Mouse (Mus musculus) liver, postnatal 0 days (tissue): ENCODE measurements around the gene Ehmt2. TPM values are rescaled to one million over a fixed set of nuclear protein-coding genes. Genes with fewer than 3 reads are reported as not detected.

Experiments
- ATAC-seq: fragments of 200-750 bp; cut with Nextera tagmentation; 2 replicates; pipeline ENCODE4 v1.8.0; 2017; ENCODE audit warnings: mild to moderate bottlenecking, moderate library complexity
- DNase-seq: peaks from one replicate; pipeline ENCODE4 v3.0.0-alpha.2; 2016
- H3K27ac ChIP-seq: fragments of 300-500 bp; sonication (generic); 2 replicates; pipeline ENCODE4 v1.5.1; 2014; ENCODE audit warnings: antibody characterized with exemption, moderate library complexity, mild to moderate bottlenecking, low read depth
- H3K27me3 ChIP-seq: fragments of 300-500 bp; sonication (generic); 2 replicates; pipeline ENCODE4 v1.6.1; 2014; ENCODE audit warnings: low read length, control low read depth, mixed read lengths; ENCODE audit not compliant: insufficient read depth
- H3K36me3 ChIP-seq: fragments of 300-500 bp; sonication (generic); replicated peaks from 2 replicates; pipeline ENCODE4 v1.6.1; 2014; ENCODE audit warnings: mild to moderate bottlenecking, control low read depth, low read length, moderate library complexity, mixed read lengths; ENCODE audit not compliant: insufficient read depth
- H3K4me1 ChIP-seq: fragments of 300-500 bp; sonication (generic); 2 replicates; pipeline ENCODE4 v1.6.1; 2014; ENCODE audit warnings: antibody characterized with exemption, mild to moderate bottlenecking, control low read depth; ENCODE audit not compliant: insufficient read depth
- H3K4me2 ChIP-seq: fragments of 300-500 bp; sonication (generic); 2 replicates; pipeline ENCODE4 v1.6.1; 2014; ENCODE audit warnings: low read depth, mild to moderate bottlenecking, low read length, moderate library complexity, mixed read lengths
- H3K4me3 ChIP-seq: fragments of 300-500 bp; sonication (generic); 2 replicates; pipeline ENCODE4 v1.5.1; 2014; ENCODE audit warnings: low read depth, low read length
- H3K9ac ChIP-seq: fragments of 300-500 bp; sonication (generic); replicated peaks from 2 replicates; pipeline ENCODE4 v1.6.1; 2014; ENCODE audit warnings: mild to moderate bottlenecking, moderate library complexity
- H3K9me3 ChIP-seq: fragments of 300-500 bp; sonication (generic); 2 replicates; pipeline ENCODE4 v1.6.1; 2016; ENCODE audit warnings: mild to moderate bottlenecking, control low read depth, low read length, mixed read lengths
- CTCF ChIP-seq: sonication (generic); IDR thresholded peaks from 2 replicates; pipeline ENCODE4 v1.5.1; 2016; ENCODE audit warnings: antibody characterized with exemption, low read depth
- EP300 ChIP-seq: IDR thresholded peaks from 2 replicates; pipeline ENCODE4 v1.6.1; 2016; ENCODE audit warnings: antibody characterized with exemption, low read depth, mild to moderate bottlenecking
- WGBS: fragments of 180-500 bp; shearing (Covaris S2); extraction: QIAGEN DNeasy Blood & Tissue Kit; methylation state at CpG from one replicate; pipeline ENCODE4 v1.1.7; 2014; ENCODE audit not compliant: insufficient replicate concordance; 5-methylcytosine and 5-hydroxymethylcytosine counted together
- polyA plus RNA-seq: library from polyadenylated mRNA; unstranded; fragments of >200 nt; fragmentation: Nextera tagmentation; extraction: Ambion mirVana; gene quantifications from 2 replicates; pipeline ENCODE4 v1.2.1, GENCODE M21; 2015

Gene Ehmt2
- polyA plus RNA-seq, 1 experiment from 2014 or later, result 11.1 TPM

GRCm38 (mm10) chr17:34917188-34917587 is 18.9 kb downstream of the Ehmt2 start:
- Histone ChIP-seq H3K4me2 (no peak overlapping the region), H3K27me3 (no peaks in the 10 kb centered on the region), H3K36me3 (peaks cover 17% of the 10 kb centered on the region), H3K27ac (no peak overlapping the region), H3K4me1 (peaks cover 13% of the 10 kb centered on the region), H3K4me3 (no peak overlapping the region), H3K9ac (no peak overlapping the region), H3K9me3 (no peaks in the 10 kb centered on the region)
- ATAC-seq, result no peak
- TF ChIP-seq CTCF (no peak), EP300 (no peak)
- DNase-seq, result no peak
- 63% methylated on average over 9 of the region's 9 CpGs for WGBS

GRCm38 (mm10) chr17:34922939-34923338 is 24.7 kb downstream of the Ehmt2 start:
- WGBS, result 51% methylated on average over 6 of the region's 6 CpGs
- no peak overlapping the region for H3K9ac ChIP-seq
- TF ChIP-seq CTCF (peak; percentile 50), EP300 (no peak)
- DNase-seq (no peak), ATAC-seq (peak; percentile 41; the same call in 1 of the 2 replicates)
- H3K4me3 ChIP-seq, result no peak overlapping the region
- H3K4me2 ChIP-seq, result no peak overlapping the region
- no peak overlapping the region for H3K27ac ChIP-seq
- no peaks in the 10 kb centered on the region for H3K9me3 ChIP-seq
- H3K36me3 ChIP-seq, result no peaks in the 10 kb centered on the region
- H3K4me1 ChIP-seq, result no peaks in the 10 kb centered on the region; the same call in 1 of the 2 replicates
- H3K27me3 ChIP-seq, result no peaks in the 10 kb centered on the region

GRCm38 (mm10) chr17:34924258-34924657 is 26.0 kb downstream of the Ehmt2 start:
- 65% methylated on average over 5 of the region's 5 CpGs for WGBS
- no peaks in the 10 kb centered on the region; the same call in 1 of the 2 replicates for H3K4me1 ChIP-seq
- ATAC-seq, result no peak
- DNase-seq, result no peak
- H3K27ac ChIP-seq, result peak overlapping the region; percentile 26; the same call in 1 of the 2 replicates
- TF ChIP-seq CTCF (no peak), EP300 (no peak)
- H3K9ac ChIP-seq, result no peak overlapping the region
- H3K4me2 ChIP-seq, result no peak overlapping the region
- H3K4me3 ChIP-seq, result no peak overlapping the region
- no peaks in the 10 kb centered on the region for H3K36me3 ChIP-seq
- no peaks in the 10 kb centered on the region for H3K27me3 ChIP-seq
- no peaks in the 10 kb centered on the region for H3K9me3 ChIP-seq

GRCm38 (mm10) chr17:34927306-34928019 is 29.2 kb downstream of the Ehmt2 start:
- no peak overlapping the region for H3K4me2 ChIP-seq
- H3K27me3 ChIP-seq, result no peaks in the 10 kb centered on the region
- H3K4me3 ChIP-seq, result no peak overlapping the region
- H3K4me1 ChIP-seq, result peaks cover 13% of the 10 kb centered on the region
- H3K36me3 ChIP-seq, result no peaks in the 10 kb centered on the region
- WGBS, result 88% methylated on average over 18 of the region's 18 CpGs
- H3K9me3 ChIP-seq, result no peaks in the 10 kb centered on the region
- no peak for TF ChIP-seq EP300
- TF ChIP-seq CTCF, result no peak
- no peak overlapping the region for H3K9ac ChIP-seq
- ATAC-seq, result no peak
- no peak overlapping the region for H3K27ac ChIP-seq
- no peak for DNase-seq

- 74% methylated on average over 4 of the region's 4 CpGs for WGBS
- DNase-seq, result no peak
- H3K9me3 ChIP-seq, result no peaks in the 10 kb centered on the region
- H3K4me1 ChIP-seq, result peaks cover 21% of the 10 kb centered on the region
- no peak overlapping the region for H3K27ac ChIP-seq
- no peak overlapping the region for H3K4me3 ChIP-seq
- no peak overlapping the region for H3K4me2 ChIP-seq
- H3K36me3 ChIP-seq, result no peaks in the 10 kb centered on the region
- TF ChIP-seq EP300 (no peak), CTCF (no peak)
- no peak for ATAC-seq
- H3K27me3 ChIP-seq, result no peaks in the 10 kb centered on the region
- H3K9ac ChIP-seq, result no peak overlapping the region
Observed at GRCm38 (mm10) chr17:34928841-34929240, 30.6 kb downstream of the Ehmt2 start.

- Histone ChIP-seq H3K27me3 (no peaks in the 10 kb centered on the region), H3K4me3 (peak within 1 kb of the TSS; percentile 80), H3K9me3 (no peaks in the 10 kb centered on the region), H3K4me2 (peak within 1 kb of the TSS; percentile 98), H3K9ac (peak within 1 kb of the TSS; percentile 79), H3K36me3 (peaks cover 5% of the 10 kb centered on the region; the same call in 1 of the 2 replicates), H3K4me1 (peaks cover 30% of the 10 kb centered on the region), H3K27ac (peak within 1 kb of the TSS; percentile 66)
- ATAC-seq, result peak; percentile 96
- WGBS, result under 1% methylated on average over 37 of the region's 38 CpGs
- peak; percentile 89 for TF ChIP-seq CTCF
- peak; percentile 22; the same call in 1 of the 2 replicates for TF ChIP-seq EP300
- peak; percentile 97 for DNase-seq
Observed at GRCm38 (mm10) chr17:34931061-34931734, 32.9 kb downstream of the Ehmt2 start, which contains the start of gene Neu1. Gene Neu1, plus strand, starts transcription at chr17:34931253.
